Mouse (Mus musculus) bone marrow, adult 2 months (tissue): ENCODE measurements at regions not wholly inside any gene's neighbourhood (a gene's known extent, or its start where the extent isn't known, plus 50 kb on each side); places are given as distances from the start of the nearest gene placed in this dataset.

Source experiments
- CTCF ChIP-seq: fragments of 200-500 bp; IDR thresholded peaks from 2 replicates; pipeline ENCODE4 v1.5.1; 2011; ENCODE audit warnings: low read length, control low read depth; ENCODE audit not compliant: control insufficient read depth, insufficient read depth
- POLR2A ChIP-seq: fragments of 200-500 bp; IDR thresholded peaks from 2 replicates; pipeline ENCODE4 v1.6.1; 2011; ENCODE audit warnings: low read depth, mild to moderate bottlenecking, control low read depth, low read length, borderline replicate concordance; ENCODE audit not compliant: control insufficient read depth

DNA sequence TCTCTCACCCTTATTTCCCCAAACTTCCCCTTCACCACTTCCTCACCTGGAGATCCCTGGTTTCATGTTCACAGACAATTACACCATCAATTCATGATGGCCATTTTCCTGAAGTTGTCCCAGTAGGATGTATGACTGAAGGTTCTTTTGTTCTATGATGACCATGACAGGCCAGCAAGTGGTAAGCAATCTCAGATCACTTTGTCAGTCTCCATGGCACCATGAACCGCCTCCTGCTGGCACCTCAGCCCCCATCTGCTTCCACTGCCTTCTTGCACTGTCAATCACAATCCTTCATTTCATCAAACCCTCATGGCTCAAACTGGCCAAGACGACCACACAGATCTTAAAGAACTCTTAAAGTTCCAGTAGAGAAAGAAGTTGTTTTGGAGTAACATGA, 297.9 kb upstream of the Slc24a5 start:
- no peak for TF ChIP-seq CTCF
- TF ChIP-seq POLR2A: no peak
